Mouse (Mus musculus) stomach, postnatal 0 days (tissue): ENCODE measurements around the gene Lrmda.

Experiments used
- CTCF ChIP-seq: IDR thresholded peaks from 2 replicates; pipeline ENCODE4 v1.5.1; 2016; ENCODE audit warnings: antibody characterized with exemption, low read depth, mild to moderate bottlenecking, moderate library complexity
- EP300 ChIP-seq: optimal IDR thresholded peaks from 2 replicates; pipeline ENCODE3; 2016; ENCODE audit warnings: antibody characterized with exemption

- TF ChIP-seq EP300 (no peak), CTCF (no peak)
Measured at GRCm38 (mm10) chr14:22573585-22573984, 554.1 kb downstream of the Lrmda start.
